Mouse (Mus musculus): ENCODE results near the gene Rngtt. TPM values are rescaled to one million over a fixed set of nuclear protein-coding genes. Genes with fewer than 3 reads are reported as not detected.
A peak's percentile ranks its signal among the peaks of the same experiment; 100 is the strongest.

Gene Rngtt
- 23.5 and 25.4 TPM in 2 replicates for total RNA-seq (2012; rRNA removed)

GRCm38 (mm10) chr4:33309764-33310757 is at the start of gene Rngtt:
Gene Rngtt (plus strand): TSS chr4:33310311.
- in situ Hi-C loops (cut with MboI; ENCODE audit: low sequenced_read_pairs in 2 of 2, unreplicated experiment in 2 of 2), result no loop called here
- H3K9me3 ChIP-seq (ENCODE audit: control insufficient read depth, insufficient read depth, low read depth, low read length), result no peaks in the 10 kb centered on the region
- peak within 1 kb of the TSS; percentile 98 for H3K9ac ChIP-seq (ENCODE audit: insufficient read depth, low read depth, low read length, poor library complexity, severe bottlenecking)
- no peaks in the 10 kb centered on the region; the same call in 1 of the 2 replicates for H3K36me3 ChIP-seq (ENCODE audit: control insufficient read depth, insufficient read depth, low read length, poor library complexity, severe bottlenecking)
- H3K4me1 ChIP-seq (ENCODE audit: control insufficient read depth in 2 of 2, insufficient read depth in 2 of 2, low read length in 2 of 2, poor library complexity in 1 of 2), result peaks cover 0 to 12% of the 10 kb centered on the region in 2 experiments; a peak in 3 of 4 replicates
- peak; percentile 60; the same call in 1 of the 2 replicates for TF ChIP-seq ZNF384 (IDR thresholded peaks at IDR 0.05; ENCODE audit: low read depth, low read length)
- no peak for TF ChIP-seq CHD2 (IDR thresholded peaks at IDR 0.05; ENCODE audit: low read depth, low read length)
- no peak for TF ChIP-seq ZC3H11A (IDR thresholded peaks at IDR 0.05; ENCODE audit: borderline replicate concordance, low read depth, low read length)
- peak; percentile 71; the same call in 1 of the 2 replicates for TF ChIP-seq HCFC1 (IDR thresholded peaks at IDR 0.05; ENCODE audit: borderline replicate concordance, insufficient read depth, low read length)
- no peak for TF ChIP-seq MAFK (IDR thresholded peaks at IDR 0.05; ENCODE audit: insufficient read depth, low read depth, low read length)
- peak within 1 kb of the TSS; percentile 67; the same call in 1 of the 2 replicates for H3K27ac ChIP-seq (ENCODE audit: insufficient read depth, low read depth, low read length, poor library complexity, severe bottlenecking)
- H3K4me3 ChIP-seq (ENCODE audit: insufficient read depth in 1 of 2, low read depth in 1 of 2, low read length in 2 of 2, poor library complexity in 1 of 2, severe bottlenecking in 1 of 2), result peak within 1 kb of the TSS; percentile 77 to 98
- DNase-seq (ENCODE audit: low read depth, low spot score), result peak; percentile 98

- TF ChIP-seq HCFC1 (IDR thresholded peaks at IDR 0.05; ENCODE audit: borderline replicate concordance, insufficient read depth, low read length) (no peak), CHD2 (IDR thresholded peaks at IDR 0.05; ENCODE audit: low read depth, low read length) (no peak), ZNF384 (IDR thresholded peaks at IDR 0.05; ENCODE audit: low read depth, low read length) (no peak)
- no peak for DNase-seq (ENCODE audit: low read depth, low spot score)
- Histone ChIP-seq H3K4me1 (ENCODE audit: control insufficient read depth in 2 of 2, insufficient read depth in 2 of 2, low read length in 2 of 2, poor library complexity in 1 of 2) (peaks cover 0 to 8% of the 10 kb centered on the region in 2 experiments; a peak in 3 of 4 replicates), H3K27ac (ENCODE audit: insufficient read depth, low read depth, low read length, poor library complexity, severe bottlenecking) (no peak overlapping the region), H3K9ac (ENCODE audit: insufficient read depth, low read depth, low read length, poor library complexity, severe bottlenecking) (no peak overlapping the region), H3K9me3 (ENCODE audit: control insufficient read depth, insufficient read depth, low read depth, low read length) (no peaks in the 10 kb centered on the region), H3K4me3 (ENCODE audit: insufficient read depth in 1 of 2, low read depth in 1 of 2, low read length in 2 of 2, poor library complexity in 1 of 2, severe bottlenecking in 1 of 2) (no peak overlapping the region), H3K36me3 (ENCODE audit: control insufficient read depth, insufficient read depth, low read length, poor library complexity, severe bottlenecking) (no peaks in the 10 kb centered on the region)
- in situ Hi-C loops (cut with MboI; ENCODE audit: low sequenced_read_pairs in 2 of 2, unreplicated experiment in 2 of 2), result no loop called here
Observed at GRCm38 (mm10) chr4:33260311-33260710, 49.8 kb upstream of the Rngtt start.

- DNase-seq (ENCODE audit: low read depth, low spot score), result no peak
- peaks cover 0 to 8% of the 10 kb centered on the region in 2 experiments; a peak in 3 of 4 replicates for H3K4me1 ChIP-seq (ENCODE audit: control insufficient read depth in 2 of 2, insufficient read depth in 2 of 2, low read length in 2 of 2, poor library complexity in 1 of 2)
- H3K9ac ChIP-seq (ENCODE audit: insufficient read depth, low read depth, low read length, poor library complexity, severe bottlenecking), result no peak overlapping the region
- no peak for TF ChIP-seq MAFK (IDR thresholded peaks at IDR 0.05; ENCODE audit: insufficient read depth, low read depth, low read length)
- no peaks in the 10 kb centered on the region for H3K9me3 ChIP-seq (ENCODE audit: control insufficient read depth, insufficient read depth, low read depth, low read length)
- no peak overlapping the region for H3K27ac ChIP-seq (ENCODE audit: insufficient read depth, low read depth, low read length, poor library complexity, severe bottlenecking)
- in situ Hi-C loops (cut with MboI; ENCODE audit: low sequenced_read_pairs in 2 of 2, unreplicated experiment in 2 of 2), result no loop called here
- no peak overlapping the region for H3K4me3 ChIP-seq (ENCODE audit: insufficient read depth in 1 of 2, low read depth in 1 of 2, low read length in 2 of 2, poor library complexity in 1 of 2, severe bottlenecking in 1 of 2)
- no peaks in the 10 kb centered on the region for H3K36me3 ChIP-seq (ENCODE audit: control insufficient read depth, insufficient read depth, low read length, poor library complexity, severe bottlenecking)
Observed at GRCm38 (mm10) chr4:33261311-33261753, 48.8 kb upstream of the Rngtt start.

- TF ChIP-seq MAFK (IDR thresholded peaks at IDR 0.05; ENCODE audit: insufficient read depth, low read depth, low read length), result peak; percentile 77
- TF ChIP-seq ZNF384 (IDR thresholded peaks at IDR 0.05; ENCODE audit: low read depth, low read length), result no peak
- no peaks in the 10 kb centered on the region for H3K36me3 ChIP-seq (ENCODE audit: control insufficient read depth, insufficient read depth, low read length, poor library complexity, severe bottlenecking)
- no peak overlapping the region for H3K27ac ChIP-seq (ENCODE audit: insufficient read depth, low read depth, low read length, poor library complexity, severe bottlenecking)
- H3K4me1 ChIP-seq (ENCODE audit: control insufficient read depth in 2 of 2, insufficient read depth in 2 of 2, low read length in 2 of 2, poor library complexity in 1 of 2), result peaks cover 0 to 7% of the 10 kb centered on the region in 2 experiments; a peak in 2 of 4 replicates
- in situ Hi-C loops (cut with MboI; ENCODE audit: low sequenced_read_pairs in 2 of 2, unreplicated experiment in 2 of 2), result no loop called here
- no peak for DNase-seq (ENCODE audit: low read depth, low spot score)
- no peak overlapping the region for H3K4me3 ChIP-seq (ENCODE audit: insufficient read depth in 1 of 2, low read depth in 1 of 2, low read length in 2 of 2, poor library complexity in 1 of 2, severe bottlenecking in 1 of 2)
- no peaks in the 10 kb centered on the region for H3K9me3 ChIP-seq (ENCODE audit: control insufficient read depth, insufficient read depth, low read depth, low read length)
- H3K9ac ChIP-seq (ENCODE audit: insufficient read depth, low read depth, low read length, poor library complexity, severe bottlenecking), result no peak overlapping the region
Observed at GRCm38 (mm10) chr4:33262897-33263296, 47.2 kb upstream of the Rngtt start.
